Mouse (Mus musculus): ENCODE data around the gene Rab33b. TPM values are rescaled to one million over a fixed set of nuclear protein-coding genes. Genes with fewer than 3 reads are reported as not detected.

Gene Rab33b
- polyA plus RNA-seq, 1 experiment from 2014 or later = 19.8 TPM

- Histone ChIP-seq H3K27me3 (ENCODE audit: control insufficient read depth, insufficient read depth, low read length) (no peaks in the 10 kb centered on the region), H3K9ac (replicated peaks; ENCODE audit: low read length) (no peak overlapping the region), H3K9me3 (replicated peaks; ENCODE audit: control insufficient read depth, low read length) (no peaks in the 10 kb centered on the region), H3K4me2 (ENCODE audit: low read depth, low read length) (no peak overlapping the region), H3K27ac (replicated peaks; ENCODE audit: low read depth, low read length) (no peak overlapping the region), H3K4me1 (ENCODE audit: control insufficient read depth, insufficient read depth, low read length) (no peaks in the 10 kb centered on the region), H3K4me3 (ENCODE audit: low read depth, low read length) (no peak overlapping the region), H3K36me3 (replicated peaks; ENCODE audit: control insufficient read depth, insufficient read depth, low read depth, low read length) (peaks cover under 1% of the 10 kb centered on the region; the same call in 1 of the 2 replicates)
- WGBS = 94% methylated on average over 5 of the region's 5 CpGs
- DNase-seq (ENCODE audit: low spot score) (no peak), ATAC-seq (replicated peaks; ENCODE audit: insufficient number of reproducible peaks, low FRiP score, low TSS enrichment, low read depth) (no peak)
Observed at GRCm38 (mm10) chr3:51533573-51533972, 49.9 kb downstream of the Rab33b start.

- no peak overlapping the region for H3K4me2 ChIP-seq (ENCODE audit: low read depth, low read length)
- no peak overlapping the region for H3K9ac ChIP-seq (replicated peaks; ENCODE audit: low read length)
- 79% methylated on average over 9 of the region's 9 CpGs for WGBS
- H3K27ac ChIP-seq (replicated peaks; ENCODE audit: low read depth, low read length) = no peak overlapping the region
- ATAC-seq (replicated peaks; ENCODE audit: insufficient number of reproducible peaks, low FRiP score, low TSS enrichment, low read depth) (no peak), DNase-seq (ENCODE audit: low spot score) (no peak)
- H3K27me3 ChIP-seq (ENCODE audit: control insufficient read depth, insufficient read depth, low read length) = no peaks in the 10 kb centered on the region
- H3K9me3 ChIP-seq (replicated peaks; ENCODE audit: control insufficient read depth, low read length) = no peaks in the 10 kb centered on the region
- no peaks in the 10 kb centered on the region for H3K36me3 ChIP-seq (replicated peaks; ENCODE audit: control insufficient read depth, insufficient read depth, low read depth, low read length)
- H3K4me3 ChIP-seq (ENCODE audit: low read depth, low read length) = no peak overlapping the region
- H3K4me1 ChIP-seq (ENCODE audit: control insufficient read depth, insufficient read depth, low read length) = no peaks in the 10 kb centered on the region
Observed at GRCm38 (mm10) chr3:51534013-51534412, 50.3 kb downstream of the Rab33b start.

- Histone ChIP-seq H3K4me1 (ENCODE audit: control insufficient read depth, insufficient read depth, low read length) (no peaks in the 10 kb centered on the region), H3K9ac (replicated peaks; ENCODE audit: low read length) (no peak overlapping the region), H3K36me3 (replicated peaks; ENCODE audit: control insufficient read depth, insufficient read depth, low read depth, low read length) (peaks cover 3% of the 10 kb centered on the region), H3K9me3 (replicated peaks; ENCODE audit: control insufficient read depth, low read length) (no peaks in the 10 kb centered on the region), H3K4me3 (ENCODE audit: low read depth, low read length) (no peak overlapping the region), H3K27ac (replicated peaks; ENCODE audit: low read depth, low read length) (no peak overlapping the region), H3K4me2 (ENCODE audit: low read depth, low read length) (no peak overlapping the region), H3K27me3 (ENCODE audit: control insufficient read depth, insufficient read depth, low read length) (no peaks in the 10 kb centered on the region)
- ATAC-seq (replicated peaks; ENCODE audit: insufficient number of reproducible peaks, low FRiP score, low TSS enrichment, low read depth) = no peak
- peak; percentile 71 for DNase-seq (ENCODE audit: low spot score)
- WGBS = 56% methylated on average over 15 of the region's 15 CpGs
Observed at GRCm38 (mm10) chr3:51539567-51540408, 56.1 kb downstream of the Rab33b start.

GRCm38 (mm10) chr3:51540659-51541058 lies 56.9 kb downstream of the Rab33b start:
- H3K9ac ChIP-seq (replicated peaks; ENCODE audit: low read length) = no peak overlapping the region
- no peaks in the 10 kb centered on the region for H3K27me3 ChIP-seq (ENCODE audit: control insufficient read depth, insufficient read depth, low read length)
- H3K4me3 ChIP-seq (ENCODE audit: low read depth, low read length) = no peak overlapping the region
- DNase-seq (ENCODE audit: low spot score) = no peak
- H3K4me1 ChIP-seq (ENCODE audit: control insufficient read depth, insufficient read depth, low read length) = no peaks in the 10 kb centered on the region
- peaks cover 3% of the 10 kb centered on the region for H3K36me3 ChIP-seq (replicated peaks; ENCODE audit: control insufficient read depth, insufficient read depth, low read depth, low read length)
- H3K27ac ChIP-seq (replicated peaks; ENCODE audit: low read depth, low read length) = no peak overlapping the region
- H3K9me3 ChIP-seq (replicated peaks; ENCODE audit: control insufficient read depth, low read length) = no peaks in the 10 kb centered on the region
- H3K4me2 ChIP-seq (ENCODE audit: low read depth, low read length) = no peak overlapping the region
- WGBS = 95% methylated on average over 9 of the region's 9 CpGs
- no peak for ATAC-seq (replicated peaks; ENCODE audit: insufficient number of reproducible peaks, low FRiP score, low TSS enrichment, low read depth)

- Histone ChIP-seq H3K4me3 (ENCODE audit: low read depth, low read length) (no peak overlapping the region), H3K4me1 (ENCODE audit: control insufficient read depth, insufficient read depth, low read length) (no peaks in the 10 kb centered on the region), H3K27ac (replicated peaks; ENCODE audit: low read depth, low read length) (no peak overlapping the region), H3K36me3 (replicated peaks; ENCODE audit: control insufficient read depth, insufficient read depth, low read depth, low read length) (peaks cover 3% of the 10 kb centered on the region), H3K27me3 (ENCODE audit: control insufficient read depth, insufficient read depth, low read length) (no peaks in the 10 kb centered on the region), H3K9me3 (replicated peaks; ENCODE audit: control insufficient read depth, low read length) (no peaks in the 10 kb centered on the region), H3K9ac (replicated peaks; ENCODE audit: low read length) (no peak overlapping the region), H3K4me2 (ENCODE audit: low read depth, low read length) (no peak overlapping the region)
- WGBS = 85% methylated on average over 19 of the region's 19 CpGs
- ATAC-seq (replicated peaks; ENCODE audit: insufficient number of reproducible peaks, low FRiP score, low TSS enrichment, low read depth) (0 out of 2 replicates have a peak, but pooled peaks have one; percentile 64), DNase-seq (ENCODE audit: low spot score) (no peak)
Observed at GRCm38 (mm10) chr3:51544442-51545128, 60.9 kb downstream of the Rab33b start.

Other genes starting within 250 kb of the Rab33b start
- 47.3 and 48.9 TPM in 2 replicates for gene Elf2, start 143.3 kb upstream of the Rab33b start, polyA plus RNA-seq (2014; fragmentation: Nextera tagmentation; extraction: Ambion mirVana)
- 9.1 and 16.1 TPM in 2 replicates for gene Mgarp, start 87.2 kb upstream of the Rab33b start, polyA plus RNA-seq (2014; fragmentation: Nextera tagmentation; extraction: Ambion mirVana)
- gene Ndufc1, start 74.9 kb upstream of the Rab33b start, polyA plus RNA-seq (2014; fragmentation: Nextera tagmentation; extraction: Ambion mirVana) = 722 TPM in 2 replicates
- gene Naa15, start 68.8 kb upstream of the Rab33b start, polyA plus RNA-seq (2014; fragmentation: Nextera tagmentation; extraction: Ambion mirVana) = 49.1 and 54.9 TPM in 2 replicates
- gene Setd7, start 77.0 kb downstream of the Rab33b start, polyA plus RNA-seq (2014; fragmentation: Nextera tagmentation; extraction: Ambion mirVana) = 4.9 and 5.0 TPM in 2 replicates
- 0.81 and 0.90 TPM in 2 replicates for gene Mgst2, start 176.4 kb downstream of the Rab33b start, polyA plus RNA-seq (2014; fragmentation: Nextera tagmentation; extraction: Ambion mirVana)

All from embryonic facial prominence, embryonic 11.5 days (tissue).